Mouse (Mus musculus): ENCODE measurements around the gene Anapc1.

The Anapc1 gene

GRCm38 (mm10) chr2:128686921-128687557 lies at the start of gene Anapc1:
Gene Anapc1, minus strand, starts transcription at chr2:128687391.
- DNase-seq = peak; percentile 88 to 91

- peak in 1 of 2 experiments; percentile 48 for DNase-seq
Observed at GRCm38 (mm10) chr2:128735089-128735488, 47.9 kb upstream of the Anapc1 start.

- DNase-seq = no peak
Observed at GRCm38 (mm10) chr2:128731951-128732350, 44.8 kb upstream of the Anapc1 start.

GRCm38 (mm10) chr2:128731514-128731913 lies 44.3 kb upstream of the Anapc1 start:
- no peak for DNase-seq

- no peak for DNase-seq
Observed at GRCm38 (mm10) chr2:128729141-128729540, 42.0 kb upstream of the Anapc1 start.

- no peak for DNase-seq
Observed at GRCm38 (mm10) chr2:128728066-128728465, 40.9 kb upstream of the Anapc1 start.

- peak in 1 of 2 experiments; percentile 29 for DNase-seq
Observed at GRCm38 (mm10) chr2:128727552-128727951, 40.4 kb upstream of the Anapc1 start.

- DNase-seq = no peak
Observed at GRCm38 (mm10) chr2:128726626-128727025, 39.4 kb upstream of the Anapc1 start.

- no peak for DNase-seq
Observed at GRCm38 (mm10) chr2:128726067-128726466, 38.9 kb upstream of the Anapc1 start.

GRCm38 (mm10) chr2:128722106-128722710 lies 35.0 kb upstream of the Anapc1 start:
- DNase-seq = peak in 1 of 2 experiments; percentile 14

- no peak for DNase-seq
Observed at GRCm38 (mm10) chr2:128719380-128719779, 32.2 kb upstream of the Anapc1 start.

- DNase-seq = no peak
Observed at GRCm38 (mm10) chr2:128715979-128716378, 28.8 kb upstream of the Anapc1 start.

GRCm38 (mm10) chr2:128714724-128715241 lies 27.6 kb upstream of the Anapc1 start:
- no peak for DNase-seq

GRCm38 (mm10) chr2:128713548-128714003 lies 26.4 kb upstream of the Anapc1 start:
- peak; percentile 35 to 39 for DNase-seq

GRCm38 (mm10) chr2:128712940-128713339 lies 25.7 kb upstream of the Anapc1 start:
- no peak for DNase-seq

- no peak for DNase-seq
Observed at GRCm38 (mm10) chr2:128710609-128711008, 23.4 kb upstream of the Anapc1 start.

- no peak for DNase-seq
Observed at GRCm38 (mm10) chr2:128709264-128709663, 22.1 kb upstream of the Anapc1 start.

- DNase-seq = peak; percentile 50 to 76
Observed at GRCm38 (mm10) chr2:128704474-128704873, 17.3 kb upstream of the Anapc1 start.

GRCm38 (mm10) chr2:128699201-128699885 lies 12.2 kb upstream of the Anapc1 start:
- DNase-seq = no peak

- DNase-seq = peak; percentile 94 to 97
Observed at GRCm38 (mm10) chr2:128698693-128699181, 11.5 kb upstream of the Anapc1 start, which contains the start of gene Mertk. Gene Mertk, plus strand, starts transcription at chr2:128698956.

- peak; percentile 90 to 91 for DNase-seq
Observed at GRCm38 (mm10) chr2:128698140-128698692, 11.0 kb upstream of the Anapc1 start.

GRCm38 (mm10) chr2:128697566-128697965 lies 10.4 kb upstream of the Anapc1 start:
- DNase-seq = no peak

GRCm38 (mm10) chr2:128697047-128697446 lies 9.9 kb upstream of the Anapc1 start:
- no peak for DNase-seq
